Mouse (Mus musculus) midbrain, embryonic 14.5 days (tissue): Measurements from ENCODE around the gene Flt1. TPM values are rescaled to one million over a fixed set of nuclear protein-coding genes. Genes with fewer than 3 reads are reported as not detected.
A peak's percentile ranks its signal among the peaks of the same experiment; 100 is the strongest.

ENCODE experiments used
- ATAC-seq: fragments of 200-750 bp; cut with Nextera tagmentation; 2 replicates; pipeline ENCODE4 v1.8.0; 2017; ENCODE audit warnings: moderate number of reproducible peaks, moderate library complexity; ENCODE audit not compliant: low FRiP score, low TSS enrichment
- DNase-seq: peaks from one replicate; pipeline ENCODE4 v3.0.0-alpha.2; 2015
- H3K27ac ChIP-seq: fragments of 300-500 bp; sonication (generic); replicated peaks from 2 replicates; pipeline ENCODE4 v1.5.1; 2014; ENCODE audit warnings: mild to moderate bottlenecking, low read depth, low read length, moderate library complexity
- H3K27me3 ChIP-seq: fragments of 300-500 bp; sonication (generic); 2 replicates; pipeline ENCODE4 v1.6.1; 2014; ENCODE audit warnings: low read length, control low read depth, mixed read lengths; ENCODE audit not compliant: control insufficient read depth, insufficient read depth
- H3K36me3 ChIP-seq: fragments of 300-500 bp; sonication (generic); 2 replicates; pipeline ENCODE4 v1.6.1; 2014; ENCODE audit warnings: low read length, control low read depth; ENCODE audit not compliant: control insufficient read depth, insufficient read depth
- H3K4me1 ChIP-seq: fragments of 300-500 bp; sonication (generic); 2 replicates; pipeline ENCODE4 v1.6.1; 2014; ENCODE audit warnings: mild to moderate bottlenecking, antibody characterized with exemption, low read length, control low read depth; ENCODE audit not compliant: control insufficient read depth, insufficient read depth
- H3K4me2 ChIP-seq: fragments of 300-500 bp; sonication (generic); 2 replicates; pipeline ENCODE4 v1.6.1; 2014; ENCODE audit warnings: mild to moderate bottlenecking, low read length, moderate library complexity
- H3K4me3 ChIP-seq: fragments of 300-500 bp; sonication (generic); replicated peaks from 2 replicates; pipeline ENCODE4 v1.5.1; 2014; ENCODE audit warnings: low read depth, low read length
- H3K9ac ChIP-seq: fragments of 300-500 bp; sonication (generic); replicated peaks from 2 replicates; pipeline ENCODE4 v1.6.1; 2014; ENCODE audit warnings: mild to moderate bottlenecking, low read length, moderate library complexity
- H3K9me3 ChIP-seq: fragments of 300-500 bp; sonication (generic); 2 replicates; pipeline ENCODE4 v1.6.1; 2016; ENCODE audit warnings: low read length, control low read depth, mixed read lengths; ENCODE audit not compliant: control insufficient read depth
- WGBS: fragments of 180-500 bp; shearing (Covaris S2); extraction: QIAGEN DNeasy Blood & Tissue Kit; methylation state at CpG from one replicate; pipeline ENCODE4 v1.1.7; 2014; 5-methylcytosine and 5-hydroxymethylcytosine counted together
- polyA plus RNA-seq: library from polyadenylated mRNA; unstranded; fragments of >200 nt; fragmentation: Nextera tagmentation; extraction: Ambion mirVana; gene quantifications from 2 replicates; pipeline ENCODE4 v1.2.1, GENCODE M21; 2014

Flt1 gene
- polyA plus RNA-seq, 1 experiment from 2014 or later = 10.8 TPM

DNA sequence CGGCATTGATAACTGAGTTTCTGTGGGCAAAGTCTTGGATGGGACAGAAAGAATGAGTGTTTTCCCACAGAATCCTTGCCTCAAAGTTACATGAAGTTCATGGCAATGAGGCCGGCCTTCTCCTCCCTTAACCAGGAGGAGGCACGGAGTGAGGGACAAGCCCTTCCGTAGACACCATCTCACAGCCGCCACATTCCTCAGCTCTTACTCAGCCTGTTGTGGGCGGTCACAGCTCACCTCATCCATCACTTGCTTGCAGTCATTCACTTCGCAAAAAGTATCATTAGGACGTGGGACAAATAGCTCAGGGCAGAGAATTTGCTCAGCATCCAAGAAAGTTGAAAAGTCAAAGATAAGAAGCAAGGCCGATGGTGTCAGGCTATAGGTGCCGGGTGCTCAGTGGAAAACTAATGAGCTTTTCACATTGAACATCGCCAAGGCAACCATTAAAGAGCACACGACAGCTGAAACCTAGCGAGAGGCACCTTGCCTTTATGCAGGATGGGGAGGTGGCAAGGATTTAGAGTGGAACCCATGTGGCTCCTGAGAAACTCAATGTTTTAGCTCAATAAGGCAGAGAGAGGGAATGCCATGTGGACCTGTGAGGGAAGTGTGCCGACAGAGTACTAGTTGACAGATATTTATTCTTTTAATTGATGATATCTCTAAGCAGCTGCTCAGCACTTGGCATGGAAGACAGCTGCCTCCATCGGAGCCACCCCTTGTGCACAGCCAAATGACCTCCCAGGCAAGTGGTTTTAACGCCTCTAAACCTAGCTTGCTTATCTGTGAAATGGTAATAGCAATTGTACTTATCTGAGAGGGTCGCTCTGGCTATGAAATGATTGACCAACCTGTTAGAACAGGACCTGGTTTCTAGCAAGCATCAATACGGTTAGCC lies 124.1 kb downstream of the Flt1 start:
- Histone ChIP-seq H3K4me3 (no peak overlapping the region), H3K27me3 (no peaks in the 10 kb centered on the region), H3K9me3 (no peaks in the 10 kb centered on the region), H3K27ac (no peak overlapping the region), H3K4me2 (no peak overlapping the region), H3K4me1 (0 out of 2 replicates have a peak, but pooled peaks cover 3% of the 10 kb centered on the region), H3K9ac (no peak overlapping the region), H3K36me3 (no peaks in the 10 kb centered on the region)
- no peak for ATAC-seq
- WGBS = 79% methylated on average over 18 of the region's 18 CpGs
- DNase-seq = no peak

- H3K27me3 ChIP-seq = no peaks in the 10 kb centered on the region
- H3K4me3 ChIP-seq = no peak overlapping the region
- no peaks in the 10 kb centered on the region for H3K9me3 ChIP-seq
- 0 out of 2 replicates have a peak, but pooled peaks cover 3% of the 10 kb centered on the region for H3K4me1 ChIP-seq
- H3K27ac ChIP-seq = no peak overlapping the region
- no peak overlapping the region for H3K9ac ChIP-seq
- no peak overlapping the region for H3K4me2 ChIP-seq
- DNase-seq = peak; percentile 51
- no peaks in the 10 kb centered on the region for H3K36me3 ChIP-seq
- ATAC-seq = no peak
- WGBS = 75% methylated on average over 16 of the region's 16 CpGs
Measured at GRCm38 (mm10) chr5:147597825-147598224, 128.0 kb downstream of the Flt1 start.

- Histone ChIP-seq H3K4me2 (no peak overlapping the region), H3K9ac (no peak overlapping the region), H3K27me3 (no peaks in the 10 kb centered on the region), H3K4me3 (no peak overlapping the region), H3K9me3 (no peaks in the 10 kb centered on the region), H3K27ac (no peak overlapping the region), H3K4me1 (no peaks in the 10 kb centered on the region), H3K36me3 (no peaks in the 10 kb centered on the region)
- no peak for ATAC-seq
- 65% methylated on average over 12 of the region's 12 CpGs for WGBS
- DNase-seq = no peak
Measured at GRCm38 (mm10) chr5:147589814-147590213, 136.0 kb downstream of the Flt1 start.

DNA sequence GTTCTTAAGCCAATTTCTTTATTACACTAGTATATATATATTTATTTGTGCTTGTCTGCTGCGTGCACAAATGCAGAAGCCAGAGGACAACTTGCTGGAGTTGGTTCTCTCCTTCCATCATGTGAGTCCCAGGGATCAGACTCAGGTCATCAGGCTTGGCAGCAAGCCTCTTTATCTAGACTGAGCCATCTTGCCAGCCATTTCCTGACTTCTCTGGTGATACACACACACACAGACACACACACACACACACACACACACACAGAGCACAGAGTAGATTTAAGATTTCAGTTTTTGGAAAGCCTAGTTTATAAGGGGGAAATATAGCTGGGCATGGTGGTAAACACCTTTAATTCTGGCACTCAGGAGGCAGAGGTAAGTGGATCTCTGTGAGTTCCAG lies 140.7 kb downstream of the Flt1 start:
- Histone ChIP-seq H3K4me3 (no peak overlapping the region), H3K4me1 (no peaks in the 10 kb centered on the region), H3K27me3 (no peaks in the 10 kb centered on the region), H3K9ac (no peak overlapping the region), H3K36me3 (no peaks in the 10 kb centered on the region), H3K4me2 (no peak overlapping the region), H3K27ac (no peak overlapping the region), H3K9me3 (no peaks in the 10 kb centered on the region)
- DNase-seq (no peak), ATAC-seq (no peak)
- WGBS = 87% methylated on average over 1 of the region's 1 CpGs

GRCm38 (mm10) chr5:147584648-147585047 lies 141.2 kb downstream of the Flt1 start:
- ATAC-seq (no peak), DNase-seq (no peak)
- Histone ChIP-seq H3K27me3 (no peaks in the 10 kb centered on the region), H3K27ac (no peak overlapping the region), H3K36me3 (no peaks in the 10 kb centered on the region), H3K9ac (no peak overlapping the region), H3K4me2 (no peak overlapping the region), H3K4me1 (no peaks in the 10 kb centered on the region), H3K9me3 (no peaks in the 10 kb centered on the region), H3K4me3 (no peak overlapping the region)
- 77% methylated on average over 9 of the region's 9 CpGs for WGBS

DNA sequence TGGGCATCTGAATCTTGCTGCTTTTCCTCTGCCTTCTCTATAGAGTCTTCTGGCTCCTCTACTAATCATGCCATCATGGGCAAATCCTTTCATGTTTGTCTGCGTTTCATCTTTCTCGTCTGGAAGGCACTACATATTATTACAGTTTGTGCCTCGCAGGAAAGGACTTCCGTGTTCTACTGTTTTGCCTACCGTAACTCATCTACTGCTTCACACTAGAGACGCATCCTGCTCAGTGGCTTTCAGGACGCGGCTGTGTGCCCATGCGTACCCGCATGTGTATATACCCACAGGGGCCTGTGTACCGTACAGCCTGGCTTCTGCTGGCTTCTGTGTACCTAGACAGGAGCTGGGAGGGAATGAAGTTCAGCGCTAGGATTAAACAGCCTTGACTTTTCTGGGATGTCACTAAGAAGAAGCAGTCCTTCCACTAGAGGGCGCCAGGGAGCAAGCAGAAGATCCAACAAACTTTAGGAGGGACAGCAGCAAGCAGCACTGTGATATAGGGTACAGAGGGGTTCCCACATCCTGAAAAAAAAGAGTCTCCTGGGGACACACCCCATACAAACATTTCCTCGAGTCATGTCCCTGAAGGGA lies 142.0 kb downstream of the Flt1 start:
- Histone ChIP-seq H3K36me3 (no peaks in the 10 kb centered on the region), H3K4me1 (no peaks in the 10 kb centered on the region), H3K9me3 (no peaks in the 10 kb centered on the region), H3K4me3 (no peak overlapping the region), H3K4me2 (no peak overlapping the region), H3K27ac (no peak overlapping the region), H3K9ac (no peak overlapping the region), H3K27me3 (no peaks in the 10 kb centered on the region)
- 49% methylated on average over 14 of the region's 14 CpGs for WGBS
- DNase-seq (peak; percentile 85), ATAC-seq (no peak)

GRCm38 (mm10) chr5:147580181-147580580 lies 145.6 kb downstream of the Flt1 start:
- DNase-seq (no peak), ATAC-seq (no peak)
- H3K4me2 ChIP-seq = no peak overlapping the region
- no peak overlapping the region for H3K9ac ChIP-seq
- 92% methylated on average over 13 of the region's 13 CpGs for WGBS
- no peak overlapping the region for H3K27ac ChIP-seq
- H3K27me3 ChIP-seq = no peaks in the 10 kb centered on the region
- no peak overlapping the region for H3K4me3 ChIP-seq
- no peaks in the 10 kb centered on the region for H3K36me3 ChIP-seq
- H3K9me3 ChIP-seq = no peaks in the 10 kb centered on the region
- no peaks in the 10 kb centered on the region for H3K4me1 ChIP-seq

DNA sequence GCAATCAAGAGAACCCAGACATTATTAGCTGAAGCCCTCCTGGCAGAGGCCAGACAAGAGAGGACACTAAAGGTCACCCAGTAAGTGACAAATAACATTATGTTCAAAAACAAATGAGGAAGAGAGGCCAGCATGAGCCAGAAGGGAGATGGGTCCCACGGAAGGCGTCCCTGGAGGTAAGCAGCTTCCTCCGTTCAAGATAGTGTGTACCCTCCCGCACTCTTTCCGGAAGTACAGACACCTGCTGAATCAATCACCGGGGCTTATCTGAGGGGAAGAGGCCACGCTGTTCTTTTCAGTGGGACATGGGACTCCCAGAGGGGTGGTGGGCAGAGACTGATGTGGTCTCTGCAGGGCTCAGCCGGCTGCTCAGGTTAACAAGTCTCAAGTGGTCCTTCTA lies 146.1 kb downstream of the Flt1 start:
- no peak overlapping the region for H3K4me2 ChIP-seq
- WGBS = 86% methylated on average over 8 of the region's 8 CpGs
- H3K9me3 ChIP-seq = no peaks in the 10 kb centered on the region
- no peaks in the 10 kb centered on the region for H3K4me1 ChIP-seq
- H3K27ac ChIP-seq = no peak overlapping the region
- H3K36me3 ChIP-seq = no peaks in the 10 kb centered on the region
- DNase-seq = no peak
- no peak overlapping the region for H3K4me3 ChIP-seq
- no peak for ATAC-seq
- no peak overlapping the region for H3K9ac ChIP-seq
- no peaks in the 10 kb centered on the region for H3K27me3 ChIP-seq

DNA sequence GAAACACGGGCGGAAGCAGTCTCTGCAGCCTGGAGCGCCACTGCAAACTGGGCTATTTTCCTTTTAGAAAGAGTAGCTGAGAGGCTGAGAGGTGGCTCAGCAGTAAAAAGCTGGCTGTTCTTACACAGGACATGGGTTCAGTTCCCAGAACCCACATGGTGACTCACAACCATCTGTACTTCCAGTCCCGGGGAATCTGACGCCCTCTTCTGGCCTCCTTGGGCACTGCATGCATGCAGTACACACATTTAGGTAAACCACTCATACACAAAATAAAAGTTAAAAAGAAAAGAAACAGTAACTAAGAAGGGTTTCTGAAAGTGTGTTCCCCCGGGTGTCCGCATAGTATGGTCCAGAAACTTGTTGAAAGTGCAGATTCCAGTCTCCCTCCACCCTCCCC lies 146.7 kb downstream of the Flt1 start:
- DNase-seq = no peak
- WGBS = 91% methylated on average over 7 of the region's 7 CpGs
- no peak overlapping the region for H3K27ac ChIP-seq
- no peaks in the 10 kb centered on the region for H3K27me3 ChIP-seq
- H3K9me3 ChIP-seq = no peaks in the 10 kb centered on the region
- no peak overlapping the region for H3K9ac ChIP-seq
- H3K4me2 ChIP-seq = no peak overlapping the region
- no peak overlapping the region for H3K4me3 ChIP-seq
- no peak for ATAC-seq
- H3K36me3 ChIP-seq = no peaks in the 10 kb centered on the region
- no peaks in the 10 kb centered on the region for H3K4me1 ChIP-seq
